Mouse (Mus musculus): ENCODE results near the gene Slc9a6. TPM values are rescaled to one million over a fixed set of nuclear protein-coding genes. Genes with fewer than 3 reads are reported as not detected.
A peak's percentile ranks its signal among the peaks of the same experiment; 100 is the strongest.

Slc9a6 gene
- polyA plus RNA-seq (2014; fragmentation: Nextera tagmentation; extraction: Ambion mirVana), result 6.8 and 7.3 TPM in 2 replicates

- H3K36me3 ChIP-seq (ENCODE audit: control insufficient read depth, insufficient read depth, low read length), result no peaks in the 10 kb centered on the region
- peak within 1 kb of the TSS; percentile 52; the same call in 1 of the 2 replicates for H3K27ac ChIP-seq (ENCODE audit: low read depth, low read length)
- peak within 1 kb of the TSS; percentile 68 for H3K4me2 ChIP-seq
- WGBS, result 8% methylated on average over 30 of the region's 50 CpGs
- no peaks in the 10 kb centered on the region for H3K27me3 ChIP-seq (replicated peaks; ENCODE audit: control insufficient read depth, insufficient read depth, low read length)
- peak; percentile 93 for ATAC-seq (replicated peaks; ENCODE audit: low FRiP score)
- no peaks in the 10 kb centered on the region for H3K9me3 ChIP-seq (ENCODE audit: control insufficient read depth, low read length)
- peaks cover 2% of the 10 kb centered on the region; the same call in 1 of the 2 replicates for H3K4me1 ChIP-seq (replicated peaks; ENCODE audit: control insufficient read depth, insufficient read depth, low read length)
- H3K9ac ChIP-seq (ENCODE audit: low read depth, low read length), result peak within 1 kb of the TSS; percentile 67
- peak; percentile 60 for DNase-seq (ENCODE audit: low spot score)
- H3K4me3 ChIP-seq (ENCODE audit: low read depth, low read length), result peak within 1 kb of the TSS; percentile 66
These were observed at the start of gene Slc9a6 for GRCm38 (mm10) chrX:56609623-56610317. Gene Slc9a6, plus strand, starts transcription at chrX:56609757.

- Histone ChIP-seq H3K4me1 (replicated peaks; ENCODE audit: control insufficient read depth, insufficient read depth, low read length) (no peaks in the 10 kb centered on the region), H3K9me3 (ENCODE audit: control insufficient read depth, low read length) (no peaks in the 10 kb centered on the region), H3K4me2 (no peak overlapping the region), H3K27me3 (replicated peaks; ENCODE audit: control insufficient read depth, insufficient read depth, low read length) (no peaks in the 10 kb centered on the region), H3K36me3 (ENCODE audit: control insufficient read depth, insufficient read depth, low read length) (no peaks in the 10 kb centered on the region), H3K27ac (ENCODE audit: low read depth, low read length) (no peak overlapping the region), H3K9ac (ENCODE audit: low read depth, low read length) (no peak overlapping the region), H3K4me3 (ENCODE audit: low read depth, low read length) (no peak overlapping the region)
- 22% methylated on average over 6 of the region's 6 CpGs for WGBS
- ATAC-seq (replicated peaks; ENCODE audit: low FRiP score), result no peak
- DNase-seq (ENCODE audit: low spot score), result no peak
These were observed 37.1 kb upstream of the Slc9a6 start for GRCm38 (mm10) chrX:56572465-56572864.

GRCm38 (mm10) chrX:56578200-56578599 is 31.4 kb upstream of the Slc9a6 start:
- H3K9ac ChIP-seq (ENCODE audit: low read depth, low read length), result no peak overlapping the region
- H3K27me3 ChIP-seq (replicated peaks; ENCODE audit: control insufficient read depth, insufficient read depth, low read length), result no peaks in the 10 kb centered on the region
- ATAC-seq (replicated peaks; ENCODE audit: low FRiP score) (no peak), DNase-seq (ENCODE audit: low spot score) (no peak)
- 75% methylated on average over 2 of the region's 2 CpGs for WGBS
- H3K36me3 ChIP-seq (ENCODE audit: control insufficient read depth, insufficient read depth, low read length), result no peaks in the 10 kb centered on the region
- H3K27ac ChIP-seq (ENCODE audit: low read depth, low read length), result no peak overlapping the region
- H3K4me3 ChIP-seq (ENCODE audit: low read depth, low read length), result no peak overlapping the region
- H3K9me3 ChIP-seq (ENCODE audit: control insufficient read depth, low read length), result no peaks in the 10 kb centered on the region
- no peak overlapping the region for H3K4me2 ChIP-seq
- no peaks in the 10 kb centered on the region for H3K4me1 ChIP-seq (replicated peaks; ENCODE audit: control insufficient read depth, insufficient read depth, low read length)

- DNase-seq (ENCODE audit: low spot score) (no peak), ATAC-seq (replicated peaks; ENCODE audit: low FRiP score) (peak; percentile 53)
- Histone ChIP-seq H3K36me3 (ENCODE audit: control insufficient read depth, insufficient read depth, low read length) (no peaks in the 10 kb centered on the region), H3K9me3 (ENCODE audit: control insufficient read depth, low read length) (no peaks in the 10 kb centered on the region), H3K9ac (ENCODE audit: low read depth, low read length) (peak overlapping the region; percentile 85), H3K27me3 (replicated peaks; ENCODE audit: control insufficient read depth, insufficient read depth, low read length) (no peaks in the 10 kb centered on the region), H3K4me1 (replicated peaks; ENCODE audit: control insufficient read depth, insufficient read depth, low read length) (0 out of 2 replicates have a peak, but pooled peaks cover 2% of the 10 kb centered on the region), H3K4me2 (peak overlapping the region; percentile 62), H3K27ac (ENCODE audit: low read depth, low read length) (peak overlapping the region; percentile 55; the same call in 1 of the 2 replicates), H3K4me3 (ENCODE audit: low read depth, low read length) (peak overlapping the region; percentile 77)
- 10% methylated on average over 25 of the region's 25 CpGs for WGBS
These were observed 12.2 kb upstream of the Slc9a6 start for GRCm38 (mm10) chrX:56597219-56597886.

GRCm38 (mm10) chrX:56597887-56598640 is 11.5 kb upstream of the Slc9a6 start, which contains the start of gene Mmgt1:
Gene Mmgt1, minus strand, starts transcription at chrX:56598069.
- Histone ChIP-seq H3K4me1 (replicated peaks; ENCODE audit: control insufficient read depth, insufficient read depth, low read length) (0 out of 2 replicates have a peak, but pooled peaks cover 2% of the 10 kb centered on the region), H3K27me3 (replicated peaks; ENCODE audit: control insufficient read depth, insufficient read depth, low read length) (no peaks in the 10 kb centered on the region), H3K36me3 (ENCODE audit: control insufficient read depth, insufficient read depth, low read length) (no peaks in the 10 kb centered on the region), H3K4me2 (peak within 1 kb of the TSS; percentile 64), H3K9ac (ENCODE audit: low read depth, low read length) (peak within 1 kb of the TSS; percentile 85), H3K9me3 (ENCODE audit: control insufficient read depth, low read length) (no peaks in the 10 kb centered on the region), H3K4me3 (ENCODE audit: low read depth, low read length) (peak within 1 kb of the TSS; percentile 77), H3K27ac (ENCODE audit: low read depth, low read length) (peak within 1 kb of the TSS; percentile 55; the same call in 1 of the 2 replicates)
- peak; percentile 81 for DNase-seq (ENCODE audit: low spot score)
- 12% methylated on average over 44 of the region's 44 CpGs for WGBS
- peak; percentile 98 for ATAC-seq (replicated peaks; ENCODE audit: low FRiP score)

GRCm38 (mm10) chrX:56606536-56606935 is 3.0 kb upstream of the Slc9a6 start:
- no peak overlapping the region for H3K9ac ChIP-seq (ENCODE audit: low read depth, low read length)
- no peaks in the 10 kb centered on the region for H3K36me3 ChIP-seq (ENCODE audit: control insufficient read depth, insufficient read depth, low read length)
- no peak overlapping the region; the same call in 1 of the 2 replicates for H3K27ac ChIP-seq (ENCODE audit: low read depth, low read length)
- H3K4me1 ChIP-seq (replicated peaks; ENCODE audit: control insufficient read depth, insufficient read depth, low read length), result peaks cover 2% of the 10 kb centered on the region; the same call in 1 of the 2 replicates
- H3K4me3 ChIP-seq (ENCODE audit: low read depth, low read length), result no peak overlapping the region
- 40% methylated on average over 2 of the region's 2 CpGs for WGBS
- DNase-seq (ENCODE audit: low spot score), result no peak
- H3K4me2 ChIP-seq, result no peak overlapping the region
- H3K9me3 ChIP-seq (ENCODE audit: control insufficient read depth, low read length), result no peaks in the 10 kb centered on the region
- H3K27me3 ChIP-seq (replicated peaks; ENCODE audit: control insufficient read depth, insufficient read depth, low read length), result no peaks in the 10 kb centered on the region
- no peak for ATAC-seq (replicated peaks; ENCODE audit: low FRiP score)

GRCm38 (mm10) chrX:56607032-56607710 is 2.4 kb upstream of the Slc9a6 start:
- DNase-seq (ENCODE audit: low spot score) (no peak), ATAC-seq (replicated peaks; ENCODE audit: low FRiP score) (no peak)
- peak overlapping the region; percentile 16; the same call in 1 of the 2 replicates for H3K4me2 ChIP-seq
- H3K27ac ChIP-seq (ENCODE audit: low read depth, low read length), result no peak overlapping the region; the same call in 1 of the 2 replicates
- no peaks in the 10 kb centered on the region for H3K36me3 ChIP-seq (ENCODE audit: control insufficient read depth, insufficient read depth, low read length)
- H3K27me3 ChIP-seq (replicated peaks; ENCODE audit: control insufficient read depth, insufficient read depth, low read length), result no peaks in the 10 kb centered on the region
- peaks cover 2% of the 10 kb centered on the region; the same call in 1 of the 2 replicates for H3K4me1 ChIP-seq (replicated peaks; ENCODE audit: control insufficient read depth, insufficient read depth, low read length)
- no peak overlapping the region; the same call in 1 of the 2 replicates for H3K9ac ChIP-seq (ENCODE audit: low read depth, low read length)
- H3K9me3 ChIP-seq (ENCODE audit: control insufficient read depth, low read length), result no peaks in the 10 kb centered on the region
- H3K4me3 ChIP-seq (ENCODE audit: low read depth, low read length), result no peak overlapping the region
- 42% methylated on average over 7 of the region's 7 CpGs for WGBS

- H3K36me3 ChIP-seq (ENCODE audit: control insufficient read depth, insufficient read depth, low read length), result no peaks in the 10 kb centered on the region
- ATAC-seq (replicated peaks; ENCODE audit: low FRiP score), result peak; percentile 33
- DNase-seq (ENCODE audit: low spot score), result no peak
- WGBS, result 18% methylated on average over 7 of the region's 7 CpGs
- H3K27ac ChIP-seq (ENCODE audit: low read depth, low read length), result no peak overlapping the region
- peaks cover 2% of the 10 kb centered on the region; the same call in 1 of the 2 replicates for H3K4me1 ChIP-seq (replicated peaks; ENCODE audit: control insufficient read depth, insufficient read depth, low read length)
- H3K9me3 ChIP-seq (ENCODE audit: control insufficient read depth, low read length), result no peaks in the 10 kb centered on the region
- no peak overlapping the region for H3K9ac ChIP-seq (ENCODE audit: low read depth, low read length)
- peak overlapping the region; percentile 66 for H3K4me3 ChIP-seq (ENCODE audit: low read depth, low read length)
- no peaks in the 10 kb centered on the region for H3K27me3 ChIP-seq (replicated peaks; ENCODE audit: control insufficient read depth, insufficient read depth, low read length)
- peak overlapping the region; percentile 68 for H3K4me2 ChIP-seq
These were observed 303 bp upstream of the Slc9a6 start for GRCm38 (mm10) chrX:56609285-56609622.
